Mouse (Mus musculus) CH12.LX (cell line): ENCODE measurements around the gene Ndufa12. TPM values are rescaled to one million over a fixed set of nuclear protein-coding genes. Genes with fewer than 3 reads are reported as not detected.

ENCODE experiments used
- DNase-seq: peaks from one replicate; pipeline ENCODE4 v3.0.0-alpha.2; 2013; ENCODE audit errors: extremely low read depth
- H3K27ac ChIP-seq: 2 replicates; pipeline ENCODE4 v1.5.1; 2012; ENCODE audit warnings: low read depth, mild to moderate bottlenecking, control low read depth, moderate library complexity; ENCODE audit not compliant: insufficient read depth
- H3K27me3 ChIP-seq: replicated peaks from 2 replicates; pipeline ENCODE3; 2012; ENCODE audit warnings: inconsistent platforms
- H3K36me3 ChIP-seq, 2 experiments: replicated peaks in 1 of 2; 2 replicates each; pipeline versions ENCODE3 to v1.6.1; 2012; ENCODE audit warnings: inconsistent platforms in 1 of 2, low read length in 1 of 2, mild to moderate bottlenecking in 1 of 2, mixed read lengths in 1 of 2, moderate library complexity in 1 of 2; ENCODE audit not compliant: control insufficient read depth in 1 of 2, insufficient read depth in 1 of 2
- H3K4me1 ChIP-seq, 2 experiments: 2 replicates each; pipeline ENCODE4 v1.6.1; 2012; ENCODE audit warnings: inconsistent platforms in 1 of 2, moderate library complexity in 1 of 2; ENCODE audit not compliant: insufficient read depth in 2 of 2, control insufficient read depth in 1 of 2
- H3K4me2 ChIP-seq: 2 replicates; pipeline ENCODE4 v1.6.1; 2012; ENCODE audit warnings: low read depth, mild to moderate bottlenecking, control low read depth; ENCODE audit not compliant: poor library complexity, insufficient read depth, severe bottlenecking
- H3K4me3 ChIP-seq, 3 experiments: fragments of 150-350 bp in 1 of 3; sonication (generic) in 1 of 3; replicated peaks in 1 of 3; 2 replicates each; pipeline versions ENCODE3 to v1.5.1; 2011 to 2012; ENCODE audit warnings: low read depth in 2 of 3, low read length in 2 of 3, mild to moderate bottlenecking in 2 of 3, moderate library complexity in 2 of 3, control low read depth in 1 of 3, improper control_type of control experiment in 1 of 3, inconsistent platforms in 1 of 3, mixed read lengths in 1 of 3; ENCODE audit not compliant: poor library complexity in 1 of 3
- H3K79me2 ChIP-seq: replicated peaks from 2 replicates; pipeline ENCODE4 v1.6.1; 2012; ENCODE audit warnings: mild to moderate bottlenecking, moderate library complexity; ENCODE audit not compliant: control insufficient read depth, poor library complexity, insufficient read depth, severe bottlenecking; ENCODE audit errors: extremely low read depth
- H3K9ac ChIP-seq: 2 replicates; pipeline ENCODE4 v1.6.1; 2012; ENCODE audit warnings: low read depth, mild to moderate bottlenecking, control low read depth, moderate library complexity; ENCODE audit not compliant: insufficient read depth
- H3K9me3 ChIP-seq: replicated peaks from 2 replicates; pipeline ENCODE3; 2012; ENCODE audit warnings: low read length, inconsistent platforms, mixed read lengths
- CHD1 ChIP-seq: IDR thresholded peaks from 2 replicates; pipeline ENCODE4 v1.6.1; 2012; ENCODE audit warnings: low read depth, low read length, improper control_type of control experiment, inconsistent platforms
- ETS1 ChIP-seq: conservative IDR thresholded peaks from 2 replicates; pipeline ENCODE4 v1.6.1; 2012; ENCODE audit warnings: low read depth, mild to moderate bottlenecking, inconsistent platforms, low read length, improper control_type of control experiment, moderate library complexity
- GABPA ChIP-seq: IDR thresholded peaks from 2 replicates; pipeline ENCODE4 v1.6.1; 2012; ENCODE audit warnings: low read depth, low read length, improper control_type of control experiment, inconsistent platforms; ENCODE audit not compliant: insufficient replicate concordance
- JUND ChIP-seq: conservative IDR thresholded peaks from 2 replicates; pipeline ENCODE4 v1.6.1; 2011; ENCODE audit warnings: low read depth, low read length, improper control_type of control experiment
- MXI1 ChIP-seq: IDR thresholded peaks from 2 replicates; pipeline ENCODE4 v1.6.1; 2011; ENCODE audit warnings: mild to moderate bottlenecking, low read depth, low read length, improper control_type of control experiment
- NELFE ChIP-seq: IDR thresholded peaks from 2 replicates; pipeline ENCODE4 v1.6.1; 2011; ENCODE audit warnings: low read depth, low read length, improper control_type of control experiment
- PAX5 ChIP-seq: IDR thresholded peaks from 2 replicates; pipeline ENCODE4 v1.6.1; 2012; ENCODE audit warnings: low read length, inconsistent platforms, mixed read lengths
- RAD21 ChIP-seq: IDR thresholded peaks from 2 replicates; pipeline ENCODE4 v1.6.1; 2011; ENCODE audit warnings: low read depth, mild to moderate bottlenecking, low read length, improper control_type of control experiment, moderate library complexity
- RCOR1 ChIP-seq: conservative IDR thresholded peaks from 2 replicates; pipeline ENCODE4 v1.6.1; 2012; ENCODE audit warnings: low read depth, mild to moderate bottlenecking, inconsistent platforms, low read length, improper control_type of control experiment
- TBP ChIP-seq: conservative IDR thresholded peaks from 2 replicates; pipeline ENCODE4 v1.6.1; 2011; ENCODE audit warnings: low read depth, low read length, improper control_type of control experiment
- TCF12 ChIP-seq: IDR thresholded peaks from 2 replicates; pipeline ENCODE4 v1.6.1; 2014; ENCODE audit warnings: low read depth, mild to moderate bottlenecking, inconsistent platforms, low read length, improper control_type of control experiment
- USF1 ChIP-seq: IDR thresholded peaks from 2 replicates; pipeline ENCODE4 v1.6.1; 2014; ENCODE audit warnings: low read depth, mild to moderate bottlenecking, inconsistent platforms, low read length, improper control_type of control experiment
- USF2 ChIP-seq: conservative IDR thresholded peaks from 2 replicates; pipeline ENCODE4 v1.6.1; 2011; ENCODE audit warnings: low read depth, low read length, improper control_type of control experiment
- ZKSCAN1 ChIP-seq: IDR thresholded peaks from 2 replicates; pipeline ENCODE4 v1.6.1; 2012; ENCODE audit warnings: low read depth, inconsistent platforms, low read length, improper control_type of control experiment, borderline replicate concordance
- dilution Hi-C: fragments of 300-500 bp; cut with MboI; formaldehyde crosslinking; loops from 2 replicates; pipeline ENCODE4 v1.14.3; 2020; ENCODE audit warnings: low sequenced_read_pairs; ENCODE audit not compliant: extremely low pct_unique_long_range_greater_than_20kb, extremely low pct_ligation_motif_present
- in situ Hi-C: fragments of 300-500 bp; cut with MboI; formaldehyde crosslinking; loops from 3 replicates; pipeline ENCODE4 v1.14.3; 2019; ENCODE audit warnings: low sequenced_read_pairs, low pct_ligation_motif_present, low pct_unique_long_range_greater_than_20kb, mixed read lengths
- polyA plus RNA-seq: library from polyadenylated mRNA; unstranded; fragments of >175 nt; gene quantifications from 2 replicates; pipeline ENCODE4 v1.2.1, GENCODE M21; 2012; ENCODE audit warnings: low read depth; ENCODE audit not compliant: insufficient read length
- total RNA-seq, 2 experiments: library from RNA; depleted of rRNA; stranded (reverse); fragments of 300-350 nt in 1 of 2; fragments of >200 nt in 1 of 2; gene quantifications; 2 replicates each; pipeline ENCODE4 v1.2.3; 2012 to 2014

The Ndufa12 gene
- total and polyA plus RNA-seq, 3 experiments = 215 to 367 (median 340) TPM

DNA sequence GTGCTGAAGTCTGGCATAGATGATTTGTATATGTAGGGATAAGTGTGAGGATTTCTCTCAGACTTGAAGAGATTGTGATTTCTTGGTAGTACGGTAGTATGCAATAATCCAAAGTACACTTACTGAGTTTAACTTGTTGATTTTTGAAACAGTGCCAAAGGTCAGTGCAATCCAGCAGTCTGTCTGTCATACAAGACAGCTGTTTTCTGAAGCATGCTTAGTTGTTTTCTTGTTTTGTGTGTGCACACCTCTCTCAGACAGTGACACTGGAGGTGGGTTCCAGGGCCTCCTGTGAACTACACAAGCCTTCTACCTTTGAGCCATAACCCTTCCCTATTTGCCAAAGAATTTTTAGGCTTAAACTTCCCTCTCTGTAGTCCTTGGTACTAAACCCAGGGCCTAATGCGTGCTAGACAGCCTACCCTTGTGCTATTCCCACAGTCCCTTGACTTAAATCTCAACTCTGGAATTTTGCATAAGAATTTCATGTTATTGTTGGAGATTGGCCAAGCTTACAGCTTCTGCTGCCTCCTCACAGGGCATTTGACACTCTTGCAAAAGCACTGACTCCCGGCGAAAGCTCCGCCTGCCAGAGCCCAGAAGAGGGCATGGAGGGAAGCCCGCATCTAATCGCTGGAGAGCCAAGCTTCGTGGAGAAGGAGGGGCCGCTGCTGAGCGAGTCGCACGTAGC, 26.9 kb upstream of the Ndufa12 start:
- H3K27me3 ChIP-seq = no peaks in the 10 kb centered on the region
- in situ Hi-C loops = no loop called here
- H3K4me3 ChIP-seq = no peak overlapping the region
- peaks cover 5 to 9% of the 10 kb centered on the region in 2 experiments; a peak in 3 of 4 replicates for H3K4me1 ChIP-seq
- H3K4me2 ChIP-seq = no peak overlapping the region
- TF ChIP-seq USF2 = no peak
- TF ChIP-seq, all 38 proteins: peak for 0
- H3K9me3 ChIP-seq = peaks cover 7% of the 10 kb centered on the region
- peaks cover 50 to 84% of the 10 kb centered on the region in 2 experiments for H3K36me3 ChIP-seq
- no peak for DNase-seq
- H3K9ac ChIP-seq = no peak overlapping the region
- dilution Hi-C loops = no loop called here
- no peak overlapping the region for H3K27ac ChIP-seq
- no peaks in the 10 kb centered on the region for H3K79me2 ChIP-seq

DNA sequence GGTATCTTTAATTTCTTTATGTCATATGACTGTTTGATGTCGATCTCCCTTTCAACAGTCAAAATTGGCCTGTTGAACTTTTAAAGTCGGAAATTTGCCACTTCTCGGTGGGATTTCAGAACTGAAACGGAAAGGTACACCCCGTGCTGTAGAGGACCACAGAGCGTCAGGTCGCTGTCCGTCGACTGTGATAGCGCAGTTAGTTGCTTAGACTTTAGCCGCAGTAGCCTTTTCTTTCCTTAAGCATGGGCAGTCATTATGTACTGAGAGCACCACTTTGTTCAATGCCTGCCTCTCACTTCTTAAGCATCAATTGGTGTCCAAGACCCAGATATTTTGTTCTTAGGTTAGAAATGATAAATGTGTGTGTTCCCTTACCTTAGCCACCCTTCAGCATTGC, 26.4 kb upstream of the Ndufa12 start:
- in situ Hi-C loops (no loop called here), dilution Hi-C loops (no loop called here)
- Histone ChIP-seq H3K9ac (no peak overlapping the region), H3K4me2 (no peak overlapping the region), H3K4me3 (no peak overlapping the region), H3K27me3 (no peaks in the 10 kb centered on the region), H3K4me1 (peaks cover 5 to 9% of the 10 kb centered on the region in 2 experiments; a peak in 3 of 4 replicates), H3K27ac (no peak overlapping the region), H3K36me3 (peaks cover 50 to 79% of the 10 kb centered on the region in 2 experiments), H3K9me3 (peaks cover 7% of the 10 kb centered on the region), H3K79me2 (no peaks in the 10 kb centered on the region)
- DNase-seq = no peak
- TF ChIP-seq NELFE = no peak
- TF ChIP-seq ETS1 = no peak
- no peak for TF ChIP-seq JUND
- no peak for TF ChIP-seq USF1
- no peak for TF ChIP-seq PAX5
- no peak for TF ChIP-seq RAD21
- TF ChIP-seq TBP = no peak
- TF ChIP-seq MXI1 = no peak
- no peak for TF ChIP-seq TCF12

DNA sequence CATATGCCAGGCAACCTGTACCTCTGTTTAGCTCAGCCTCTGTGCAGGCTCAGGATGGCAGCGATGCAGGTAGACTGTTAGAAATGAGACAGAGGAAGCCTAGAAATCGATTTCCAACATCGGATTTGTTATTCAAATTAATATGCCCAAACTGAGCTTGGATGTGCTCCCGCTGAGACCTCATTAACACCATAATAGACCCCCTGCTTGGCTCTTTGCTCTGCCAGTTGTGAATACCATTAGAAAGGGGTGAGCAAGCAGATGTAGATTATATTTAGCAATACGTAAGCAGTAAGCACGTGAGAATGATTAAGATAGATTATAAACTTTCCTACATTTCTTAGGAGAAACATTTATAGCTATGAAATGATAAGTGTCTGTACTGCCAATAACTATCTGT, 25.8 kb upstream of the Ndufa12 start:
- in situ Hi-C loops (no loop called here), dilution Hi-C loops (no loop called here)
- peaks cover 46 to 73% of the 10 kb centered on the region in 2 experiments for H3K36me3 ChIP-seq
- H3K79me2 ChIP-seq = no peaks in the 10 kb centered on the region
- no peak overlapping the region for H3K4me3 ChIP-seq
- no peaks in the 10 kb centered on the region for H3K27me3 ChIP-seq
- peaks cover 5 to 9% of the 10 kb centered on the region in 2 experiments; a peak in 3 of 4 replicates for H3K4me1 ChIP-seq
- H3K4me2 ChIP-seq = no peak overlapping the region
- no peak for DNase-seq
- H3K9ac ChIP-seq = no peak overlapping the region
- H3K9me3 ChIP-seq = peaks cover 7% of the 10 kb centered on the region
- TF ChIP-seq JUND (no peak), GABPA (no peak), RCOR1 (no peak), CHD1 (no peak), ETS1 (no peak), ZKSCAN1 (no peak)
- TF ChIP-seq, all 38 proteins: peak for 0
- no peak overlapping the region for H3K27ac ChIP-seq
